Mouse (Mus musculus): ENCODE data around the gene Trim66.

Gene Trim66

GRCm38 (mm10) chr7:109508034-109508433, at the start of gene Trim66:
Trim66 (minus strand) TSS chr7:109508134.
- DNase-seq: no peak

GRCm38 (mm10) chr7:109546726-109547125, 38.8 kb upstream of the Trim66 start:
- no peak for DNase-seq

- DNase-seq: no peak
These were observed 38.3 kb upstream of the Trim66 start for GRCm38 (mm10) chr7:109546186-109546585.

- no peak for DNase-seq
These were observed 37.5 kb upstream of the Trim66 start for GRCm38 (mm10) chr7:109545255-109545993.

- no peak for DNase-seq
These were observed 36.9 kb upstream of the Trim66 start for GRCm38 (mm10) chr7:109544792-109545191.

GRCm38 (mm10) chr7:109542364-109542628, 34.4 kb upstream of the Trim66 start:
- DNase-seq: no peak

GRCm38 (mm10) chr7:109541609-109542363, 33.9 kb upstream of the Trim66 start:
- DNase-seq: no peak

- DNase-seq: no peak
These were observed 33.0 kb upstream of the Trim66 start for GRCm38 (mm10) chr7:109540902-109541301.

- no peak for DNase-seq
These were observed 28.6 kb upstream of the Trim66 start for GRCm38 (mm10) chr7:109536451-109536946.

- no peak for DNase-seq
These were observed 27.0 kb upstream of the Trim66 start for GRCm38 (mm10) chr7:109534921-109535320.

- DNase-seq: no peak
These were observed 26.0 kb upstream of the Trim66 start for GRCm38 (mm10) chr7:109533888-109534287.

GRCm38 (mm10) chr7:109533129-109533528, 25.2 kb upstream of the Trim66 start:
- no peak for DNase-seq

- no peak for DNase-seq
These were observed 24.8 kb upstream of the Trim66 start for GRCm38 (mm10) chr7:109532691-109533090.

GRCm38 (mm10) chr7:109531501-109531900, 23.6 kb upstream of the Trim66 start:
- no peak for DNase-seq

GRCm38 (mm10) chr7:109529741-109530140, 21.8 kb upstream of the Trim66 start:
- no peak for DNase-seq

GRCm38 (mm10) chr7:109528356-109528755, 20.4 kb upstream of the Trim66 start:
- DNase-seq: no peak

- no peak for DNase-seq
These were observed 19.6 kb upstream of the Trim66 start for GRCm38 (mm10) chr7:109527536-109527935.

- no peak for DNase-seq
These were observed 18.1 kb upstream of the Trim66 start for GRCm38 (mm10) chr7:109525740-109526663.

GRCm38 (mm10) chr7:109524763-109525162, 16.8 kb upstream of the Trim66 start:
- DNase-seq: no peak

GRCm38 (mm10) chr7:109524442-109524744, 16.5 kb upstream of the Trim66 start:
- no peak for DNase-seq

- DNase-seq: no peak
These were observed 16.0 kb upstream of the Trim66 start for GRCm38 (mm10) chr7:109523741-109524441.

- DNase-seq: no peak
These were observed 15.4 kb upstream of the Trim66 start for GRCm38 (mm10) chr7:109523304-109523703.

- no peak for DNase-seq
These were observed 14.2 kb upstream of the Trim66 start for GRCm38 (mm10) chr7:109522084-109522483.

Data from right cerebral cortex, postnatal 25 days (tissue).